Mouse (Mus musculus) ES-Bruce4 (cell line): Measurements from ENCODE around the gene Glis2.

Source experiments
- CTCF ChIP-seq: IDR thresholded peaks from one replicate; pipeline ENCODE4 v1.8.1; 2011; ENCODE audit warnings: low read depth, low read length
- POLR2A ChIP-seq: IDR thresholded peaks from one replicate; pipeline ENCODE4 v1.8.1; 2011; ENCODE audit warnings: low read length; ENCODE audit not compliant: insufficient read depth

- TF ChIP-seq POLR2A (no peak), CTCF (peak; percentile 83)
Measured at GRCm38 (mm10) chr16:4567912-4568311, 26.6 kb upstream of the Glis2 start.
